Mouse (Mus musculus): ENCODE data around the gene Mapk8ip3.

GRCm38 (mm10) chr17:24850773-24851127 lies 86.0 kb downstream of the Mapk8ip3 start:
- TF ChIP-seq CTCF (IDR thresholded peaks at IDR 0.05; ENCODE audit: low read depth) (no peak), EP300 (IDR thresholded peaks at IDR 0.05; ENCODE audit: low read depth) (no peak)

Measured in heart, postnatal 0 days (tissue).